Mouse (Mus musculus): ENCODE measurements at regions not wholly inside any gene's neighbourhood (a gene's known extent, or its start where the extent isn't known, plus 50 kb on each side); places are given as distances from the start of the nearest gene placed in this dataset.

- no peaks in the 10 kb centered on the region for H3K36me3 ChIP-seq (ENCODE audit: control insufficient read depth, insufficient read depth, low read length)
- no peaks in the 10 kb centered on the region for H3K27me3 ChIP-seq (ENCODE audit: control insufficient read depth, insufficient read depth, low read length)
- H3K4me3 ChIP-seq (ENCODE audit: low read depth, low read length): no peak overlapping the region
- H3K27ac ChIP-seq (replicated peaks): no peak overlapping the region
- no peaks in the 10 kb centered on the region for H3K9me3 ChIP-seq (ENCODE audit: control insufficient read depth, low read length)
- H3K4me1 ChIP-seq (replicated peaks; ENCODE audit: control insufficient read depth, insufficient read depth): no peaks in the 10 kb centered on the region
- TF ChIP-seq EP300 (optimal IDR thresholded peaks at IDR 0.05): no peak
- TF ChIP-seq CTCF (IDR thresholded peaks at IDR 0.05; ENCODE audit: low read depth): no peak
- DNase-seq (ENCODE audit: low spot score) (no peak), ATAC-seq (ENCODE audit: low FRiP score, low TSS enrichment) (no peak)
- no peak overlapping the region for H3K9ac ChIP-seq (ENCODE audit: low read length)
- H3K4me2 ChIP-seq (replicated peaks; ENCODE audit: low read depth): no peak overlapping the region
- 90% methylated on average over 4 of the region's 4 CpGs for WGBS
Observed at GRCm38 (mm10) chr16:24326571-24326970, 66.7 kb upstream of the Lpp start.

DNA sequence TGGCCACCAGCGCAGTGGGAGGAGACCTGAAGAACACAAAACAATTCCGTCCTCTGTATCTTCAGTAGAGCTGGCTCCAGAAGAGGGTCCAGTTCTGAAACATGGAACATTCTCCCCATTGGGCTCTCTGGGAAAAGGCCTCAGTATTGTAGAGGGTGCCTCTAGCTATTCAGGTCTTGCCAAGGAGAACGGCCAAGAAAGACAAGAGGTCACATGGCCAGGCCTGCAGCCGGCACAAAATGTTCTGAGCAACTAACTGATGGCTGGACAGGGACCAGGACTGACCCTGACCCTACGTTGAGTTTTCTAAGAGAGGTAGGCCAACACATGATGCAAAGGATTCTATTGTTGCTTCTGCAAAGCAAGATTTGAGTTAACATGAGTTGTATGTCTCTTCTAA is 67.3 kb upstream of the Lpp start:
- no peak for DNase-seq (ENCODE audit: low spot score)
- H3K36me3 ChIP-seq (ENCODE audit: control insufficient read depth, insufficient read depth, low read length): no peaks in the 10 kb centered on the region
- no peak overlapping the region for H3K9ac ChIP-seq (ENCODE audit: low read length)
- H3K4me2 ChIP-seq (replicated peaks; ENCODE audit: low read depth): no peak overlapping the region
- H3K4me1 ChIP-seq (replicated peaks; ENCODE audit: control insufficient read depth, insufficient read depth): no peaks in the 10 kb centered on the region
- 83% methylated on average over 5 of the region's 5 CpGs for WGBS
- H3K27ac ChIP-seq (replicated peaks): no peak overlapping the region
- no peak for ATAC-seq (ENCODE audit: low FRiP score, low TSS enrichment)
- H3K27me3 ChIP-seq (ENCODE audit: control insufficient read depth, insufficient read depth, low read length): no peaks in the 10 kb centered on the region
- TF ChIP-seq EP300 (optimal IDR thresholded peaks at IDR 0.05) (no peak), CTCF (IDR thresholded peaks at IDR 0.05; ENCODE audit: low read depth) (no peak)
- H3K9me3 ChIP-seq (ENCODE audit: control insufficient read depth, low read length): no peaks in the 10 kb centered on the region
- no peak overlapping the region for H3K4me3 ChIP-seq (ENCODE audit: low read depth, low read length)

DNA sequence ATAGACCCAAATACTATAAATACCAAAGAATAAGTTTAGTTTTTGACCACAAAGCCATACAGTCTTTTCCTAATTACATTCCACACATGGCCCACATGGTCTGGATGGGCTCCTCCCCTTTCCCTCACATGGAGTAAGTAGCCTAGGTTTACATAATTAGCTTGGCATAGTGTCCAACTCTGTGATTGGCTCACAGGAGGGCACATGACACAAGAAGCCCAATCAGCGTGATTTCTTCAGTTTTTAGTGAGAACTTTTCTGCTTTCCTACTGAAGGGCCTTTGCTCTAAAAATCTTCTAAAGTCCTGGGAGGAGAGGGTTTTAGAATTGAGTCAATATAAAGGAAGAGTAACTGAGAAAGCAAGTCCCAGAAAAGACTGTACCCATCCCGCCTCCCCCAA is 68.4 kb upstream of the Lpp start:
- DNase-seq (ENCODE audit: low spot score) (no peak), ATAC-seq (ENCODE audit: low FRiP score, low TSS enrichment) (no peak)
- TF ChIP-seq EP300 (optimal IDR thresholded peaks at IDR 0.05) (no peak), CTCF (IDR thresholded peaks at IDR 0.05; ENCODE audit: low read depth) (no peak)
- H3K27me3 ChIP-seq (ENCODE audit: control insufficient read depth, insufficient read depth, low read length): no peaks in the 10 kb centered on the region
- H3K4me3 ChIP-seq (ENCODE audit: low read depth, low read length): no peak overlapping the region
- H3K9me3 ChIP-seq (ENCODE audit: control insufficient read depth, low read length): no peaks in the 10 kb centered on the region
- H3K27ac ChIP-seq (replicated peaks): no peak overlapping the region
- no peak overlapping the region for H3K9ac ChIP-seq (ENCODE audit: low read length)
- 90% methylated on average over 2 of the region's 2 CpGs for WGBS
- H3K4me1 ChIP-seq (replicated peaks; ENCODE audit: control insufficient read depth, insufficient read depth): no peaks in the 10 kb centered on the region
- no peak overlapping the region for H3K4me2 ChIP-seq (replicated peaks; ENCODE audit: low read depth)
- no peaks in the 10 kb centered on the region for H3K36me3 ChIP-seq (ENCODE audit: control insufficient read depth, insufficient read depth, low read length)

DNA sequence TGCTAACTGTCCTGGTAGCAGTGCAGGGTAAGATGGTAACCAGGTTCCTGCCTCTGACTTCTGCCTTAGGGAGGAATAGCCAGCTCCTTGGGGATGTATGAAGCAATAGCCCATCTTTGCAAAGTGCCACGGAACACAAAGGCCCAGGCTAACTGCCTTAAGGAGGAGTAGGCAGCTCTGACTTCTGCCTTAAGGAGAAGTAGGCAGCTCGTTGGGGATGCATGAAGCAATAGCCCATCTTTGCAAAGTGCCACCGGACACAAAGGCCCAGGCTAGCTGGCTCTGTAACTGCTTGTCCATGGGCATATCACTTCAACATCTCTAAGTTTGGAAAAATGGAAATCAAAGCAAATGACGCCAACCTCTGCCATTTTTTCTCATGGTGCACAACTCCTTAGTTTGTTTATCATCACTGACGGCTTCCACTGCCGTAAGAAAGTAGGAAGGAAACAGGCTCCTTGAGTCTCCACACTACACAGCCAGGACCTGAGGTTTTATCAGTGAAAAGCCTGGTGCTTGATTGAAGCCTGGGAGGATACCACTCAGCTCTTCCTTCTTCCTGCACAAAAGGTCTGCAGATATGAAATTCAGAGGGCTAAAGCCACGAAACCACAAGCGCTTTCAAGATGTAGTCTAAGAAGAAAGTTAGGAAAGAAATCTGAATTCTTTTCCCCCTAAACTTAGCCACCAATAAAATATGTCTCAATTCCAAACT is 74.4 kb upstream of the Lpp start:
- Histone ChIP-seq H3K9me3 (ENCODE audit: control insufficient read depth, low read length) (no peaks in the 10 kb centered on the region), H3K27me3 (ENCODE audit: control insufficient read depth, insufficient read depth, low read length) (no peaks in the 10 kb centered on the region), H3K4me1 (replicated peaks; ENCODE audit: control insufficient read depth, insufficient read depth) (no peaks in the 10 kb centered on the region), H3K27ac (replicated peaks) (no peak overlapping the region), H3K4me2 (replicated peaks; ENCODE audit: low read depth) (no peak overlapping the region), H3K36me3 (ENCODE audit: control insufficient read depth, insufficient read depth, low read length) (no peaks in the 10 kb centered on the region), H3K9ac (ENCODE audit: low read length) (no peak overlapping the region), H3K4me3 (ENCODE audit: low read depth, low read length) (no peak overlapping the region)
- WGBS: 79% methylated on average over 8 of the region's 8 CpGs
- ATAC-seq (ENCODE audit: low FRiP score, low TSS enrichment): no peak
- TF ChIP-seq EP300 (optimal IDR thresholded peaks at IDR 0.05): no peak
- no peak for TF ChIP-seq CTCF (IDR thresholded peaks at IDR 0.05; ENCODE audit: low read depth)
- DNase-seq (ENCODE audit: low spot score): no peak

DNA sequence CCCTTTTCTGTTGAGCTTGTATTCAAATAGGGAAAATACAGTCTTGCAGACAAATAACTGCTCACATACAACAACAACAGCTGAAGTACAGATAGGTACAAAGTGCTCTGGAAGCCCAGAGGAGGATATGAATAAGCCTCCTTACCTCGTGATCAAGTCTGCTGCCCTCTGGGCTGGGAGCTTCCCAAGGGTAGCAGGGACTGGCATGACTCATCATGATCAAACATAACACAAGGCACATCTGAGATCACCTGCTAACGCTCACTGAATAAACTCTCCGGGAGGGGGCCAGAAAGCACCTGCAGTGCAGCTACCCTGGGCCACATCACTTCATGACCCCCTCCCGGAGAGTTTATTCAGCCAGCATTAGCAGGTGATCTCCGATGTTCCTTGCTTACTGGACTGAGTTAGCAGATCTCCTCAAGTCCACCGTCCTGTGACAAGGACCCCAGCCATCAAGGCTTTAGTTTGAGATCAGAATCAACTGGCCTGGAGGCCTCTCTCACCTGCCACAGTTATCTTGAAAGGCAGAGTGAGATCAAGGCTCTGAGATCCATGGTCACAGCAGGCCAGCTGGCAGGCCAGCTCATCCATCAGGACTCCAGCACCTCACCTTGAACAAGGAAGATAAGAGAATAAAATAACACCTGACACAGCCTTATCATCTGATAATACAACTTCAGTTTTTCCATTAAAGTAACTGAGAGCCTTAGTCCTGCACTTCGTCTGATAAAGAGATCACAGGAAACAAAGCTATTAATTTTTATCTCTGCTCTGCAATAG is 79.6 kb upstream of the Lpp start:
- Histone ChIP-seq H3K36me3 (ENCODE audit: control insufficient read depth, insufficient read depth, low read length) (no peaks in the 10 kb centered on the region), H3K27me3 (ENCODE audit: control insufficient read depth, insufficient read depth, low read length) (no peaks in the 10 kb centered on the region), H3K4me2 (replicated peaks; ENCODE audit: low read depth) (no peak overlapping the region), H3K9ac (ENCODE audit: low read length) (no peak overlapping the region), H3K4me3 (ENCODE audit: low read depth, low read length) (no peak overlapping the region), H3K27ac (replicated peaks) (no peak overlapping the region), H3K4me1 (replicated peaks; ENCODE audit: control insufficient read depth, insufficient read depth) (no peaks in the 10 kb centered on the region), H3K9me3 (ENCODE audit: control insufficient read depth, low read length) (no peaks in the 10 kb centered on the region)
- WGBS: 49% methylated on average over 7 of the region's 7 CpGs
- ATAC-seq (ENCODE audit: low FRiP score, low TSS enrichment) (peak; percentile 96), DNase-seq (ENCODE audit: low spot score) (peak; percentile 57)
- TF ChIP-seq EP300 (optimal IDR thresholded peaks at IDR 0.05) (no peak), CTCF (IDR thresholded peaks at IDR 0.05; ENCODE audit: low read depth) (no peak)

DNA sequence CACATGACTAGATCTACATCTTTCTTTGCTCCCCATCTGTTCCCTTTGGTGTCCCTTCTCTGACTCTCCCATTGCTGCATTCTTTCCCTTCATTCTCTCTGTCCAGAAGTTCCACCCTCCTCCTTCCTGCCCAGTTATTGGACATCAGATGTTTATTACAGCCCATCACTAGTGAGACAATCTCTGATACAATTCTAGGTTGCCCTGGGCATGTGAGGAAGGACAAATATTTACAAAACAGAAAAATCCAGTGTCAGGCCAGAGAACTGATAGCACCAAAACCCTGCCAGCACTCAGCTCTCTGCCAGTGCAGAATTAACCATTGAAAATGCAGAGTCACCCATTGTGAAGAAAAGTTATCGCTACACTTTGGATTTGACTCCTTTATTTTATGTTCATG is 87.9 kb upstream of the Lpp start:
- no peak for TF ChIP-seq CTCF (IDR thresholded peaks at IDR 0.05; ENCODE audit: low read depth)
- no peak for TF ChIP-seq EP300 (optimal IDR thresholded peaks at IDR 0.05)
- no peak overlapping the region for H3K4me2 ChIP-seq (replicated peaks; ENCODE audit: low read depth)
- H3K4me1 ChIP-seq (replicated peaks; ENCODE audit: control insufficient read depth, insufficient read depth): no peaks in the 10 kb centered on the region
- no peaks in the 10 kb centered on the region for H3K9me3 ChIP-seq (ENCODE audit: control insufficient read depth, low read length)
- no peak overlapping the region for H3K27ac ChIP-seq (replicated peaks)
- no peaks in the 10 kb centered on the region for H3K36me3 ChIP-seq (ENCODE audit: control insufficient read depth, insufficient read depth, low read length)
- H3K9ac ChIP-seq (ENCODE audit: low read length): no peak overlapping the region
- DNase-seq (ENCODE audit: low spot score) (no peak), ATAC-seq (ENCODE audit: low FRiP score, low TSS enrichment) (no peak)
- no peak overlapping the region for H3K4me3 ChIP-seq (ENCODE audit: low read depth, low read length)
- H3K27me3 ChIP-seq (ENCODE audit: control insufficient read depth, insufficient read depth, low read length): no peaks in the 10 kb centered on the region
- 89% methylated on average over 1 of the region's 1 CpGs for WGBS

Measured in stomach, postnatal 0 days (tissue).